Mouse (Mus musculus): ENCODE data around the gene Gm6401. TPM values are rescaled to one million over a fixed set of nuclear protein-coding genes. Genes with fewer than 3 reads are reported as not detected.
"Not testable (repeated sequence)": the region's sequence is repeated elsewhere in the genome, so short reads cannot be mapped to it uniquely, and the experiment has no call there.

Gm6401 gene
- total RNA-seq (2014; rRNA removed), result not detected in 2 replicates
- polyA plus RNA-seq (2015; fragmentation: Nextera tagmentation; extraction: Ambion mirVana), result not detected in 2 replicates

DNA sequence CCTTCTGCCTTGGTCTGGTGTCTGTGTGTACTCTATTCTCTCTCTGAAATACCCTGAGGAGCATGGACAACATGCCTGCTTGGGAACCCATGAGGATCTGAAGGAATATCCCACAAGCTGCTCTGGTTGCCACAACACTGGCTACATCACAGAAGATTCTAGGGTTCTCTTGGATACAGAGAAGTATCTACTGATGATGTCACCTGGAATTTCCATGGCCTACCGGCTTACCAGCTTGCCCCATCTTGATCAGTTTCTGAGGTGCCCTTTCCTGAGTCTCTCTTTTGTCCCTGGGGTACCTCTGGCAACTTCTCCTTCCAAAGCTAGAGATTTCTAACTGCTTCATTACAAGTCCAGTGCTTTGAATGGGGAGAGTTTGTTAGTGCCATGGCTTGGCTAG, at the start of gene Gm6401:
Gene Gm6401, minus strand, starts transcription at position 101 of the 400 bp plus-strand sequence.
- H3K4me2 ChIP-seq (ENCODE audit: low read depth, low read length, poor library complexity, severe bottlenecking); ATAC-seq (ENCODE audit: low FRiP score); H3K4me1 ChIP-seq (ENCODE audit: insufficient read depth, low read length); H3K9ac ChIP-seq (replicated peaks; ENCODE audit: low read length, poor library complexity, severe bottlenecking); H3K9me3 ChIP-seq (ENCODE audit: low read length); DNase-seq (ENCODE audit: low spot score); H3K27me3 ChIP-seq (ENCODE audit: insufficient read depth, low read length); H3K36me3 ChIP-seq (ENCODE audit: insufficient read depth, low read length); H3K27ac ChIP-seq (ENCODE audit: low read depth, low read length); H3K4me3 ChIP-seq (ENCODE audit: low read depth, low read length): not testable (repeated sequence)
- 71% methylated on average over 1 of the region's 1 CpGs for WGBS

- H3K4me2 ChIP-seq (ENCODE audit: low read depth, low read length, poor library complexity, severe bottlenecking); H3K27me3 ChIP-seq (ENCODE audit: insufficient read depth, low read length); H3K4me3 ChIP-seq (ENCODE audit: low read depth, low read length); H3K36me3 ChIP-seq (ENCODE audit: insufficient read depth, low read length); H3K27ac ChIP-seq (ENCODE audit: low read depth, low read length); H3K9ac ChIP-seq (replicated peaks; ENCODE audit: low read length, poor library complexity, severe bottlenecking); H3K9me3 ChIP-seq (ENCODE audit: low read length); ATAC-seq (ENCODE audit: low FRiP score); H3K4me1 ChIP-seq (ENCODE audit: insufficient read depth, low read length); DNase-seq (ENCODE audit: low spot score): not testable (repeated sequence)
- WGBS, result no CpG with 5 or more reads among the region's 1 CpGs
Observed at GRCm38 (mm10) chr14:41983225-41983624, 15.5 kb upstream of the Gm6401 start, which contains the start of gene Gm3543. Gene Gm3543 (minus strand): TSS chr14:41983325.

DNA sequence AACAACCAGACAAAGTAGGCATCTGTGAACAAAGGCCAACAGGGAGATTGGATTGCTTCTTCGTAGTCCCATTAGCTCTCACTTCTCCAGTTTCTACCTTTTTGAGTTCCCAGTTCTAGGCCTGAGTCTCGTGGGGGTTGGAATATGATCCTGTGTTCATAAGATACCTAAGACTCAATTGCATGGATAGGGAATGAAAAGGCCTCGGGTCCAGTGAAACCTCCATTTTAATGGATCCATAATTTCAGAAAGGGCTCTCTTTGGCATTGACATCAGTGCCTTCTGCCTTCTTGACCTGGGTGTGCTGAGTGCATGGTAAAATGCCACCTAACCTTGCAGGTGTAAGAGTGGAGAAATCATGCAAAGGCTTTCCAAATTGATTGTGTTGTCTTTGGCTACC, 869 bp upstream of the Gm6401 start:
- H3K9ac ChIP-seq (replicated peaks; ENCODE audit: low read length, poor library complexity, severe bottlenecking); H3K27ac ChIP-seq (ENCODE audit: low read depth, low read length); H3K4me1 ChIP-seq (ENCODE audit: insufficient read depth, low read length); H3K4me2 ChIP-seq (ENCODE audit: low read depth, low read length, poor library complexity, severe bottlenecking); H3K36me3 ChIP-seq (ENCODE audit: insufficient read depth, low read length); H3K4me3 ChIP-seq (ENCODE audit: low read depth, low read length); H3K27me3 ChIP-seq (ENCODE audit: insufficient read depth, low read length); DNase-seq (ENCODE audit: low spot score); H3K9me3 ChIP-seq (ENCODE audit: low read length); ATAC-seq (ENCODE audit: low FRiP score): not testable (repeated sequence)
- 64% methylated on average over 3 of the region's 3 CpGs for WGBS

DNA sequence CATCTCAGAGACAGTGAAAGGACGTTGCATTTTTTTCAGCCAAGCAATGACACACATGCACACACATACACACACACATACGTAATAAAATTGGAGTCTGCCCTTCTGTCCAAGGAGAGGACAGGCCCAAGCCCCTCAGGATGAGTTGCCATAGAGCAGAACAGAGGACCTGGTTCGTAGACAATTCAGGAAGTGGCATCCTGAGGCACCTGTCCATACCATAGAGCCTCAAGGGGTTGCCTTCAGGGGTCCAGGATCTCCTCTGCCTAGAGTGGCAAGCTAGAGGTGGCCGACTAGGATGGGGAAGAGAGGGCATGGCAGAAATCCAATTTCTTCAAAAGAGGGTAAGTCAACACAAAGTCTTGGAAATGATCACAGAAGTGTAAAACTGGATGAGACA, 3.6 kb downstream of the Gm6401 start:
- H3K27me3 ChIP-seq (ENCODE audit: insufficient read depth, low read length); H3K4me2 ChIP-seq (ENCODE audit: low read depth, low read length, poor library complexity, severe bottlenecking); H3K9me3 ChIP-seq (ENCODE audit: low read length); H3K4me3 ChIP-seq (ENCODE audit: low read depth, low read length); H3K36me3 ChIP-seq (ENCODE audit: insufficient read depth, low read length); ATAC-seq (ENCODE audit: low FRiP score); DNase-seq (ENCODE audit: low spot score); H3K9ac ChIP-seq (replicated peaks; ENCODE audit: low read length, poor library complexity, severe bottlenecking); H3K27ac ChIP-seq (ENCODE audit: low read depth, low read length); H3K4me1 ChIP-seq (ENCODE audit: insufficient read depth, low read length): not testable (repeated sequence)
- WGBS, result 65% methylated on average over 4 of the region's 4 CpGs

GRCm38 (mm10) chr14:41943695-41944094, 24.0 kb downstream of the Gm6401 start, which contains the start of gene 1700024B05Rik:
Gene 1700024B05Rik (plus strand): TSS chr14:41943995.
- not testable (repeated sequence) for DNase-seq (ENCODE audit: low spot score); H3K4me3 ChIP-seq (ENCODE audit: low read depth, low read length); H3K9me3 ChIP-seq (ENCODE audit: low read length); H3K9ac ChIP-seq (replicated peaks; ENCODE audit: low read length, poor library complexity, severe bottlenecking); H3K27ac ChIP-seq (ENCODE audit: low read depth, low read length); H3K4me1 ChIP-seq (ENCODE audit: insufficient read depth, low read length); ATAC-seq (ENCODE audit: low FRiP score); H3K36me3 ChIP-seq (ENCODE audit: insufficient read depth, low read length); H3K4me2 ChIP-seq (ENCODE audit: low read depth, low read length, poor library complexity, severe bottlenecking); H3K27me3 ChIP-seq (ENCODE audit: insufficient read depth, low read length)
- 81% methylated on average over 1 of the region's 2 CpGs for WGBS

GRCm38 (mm10) chr14:41924649-41925048, 43.1 kb downstream of the Gm6401 start, which contains the start of gene 1700049E17Rik1:
Gene 1700049E17Rik1 (plus strand): TSS chr14:41924949.
- H3K27me3 ChIP-seq (ENCODE audit: insufficient read depth, low read length); H3K36me3 ChIP-seq (ENCODE audit: insufficient read depth, low read length); H3K9me3 ChIP-seq (ENCODE audit: low read length); H3K4me1 ChIP-seq (ENCODE audit: insufficient read depth, low read length); ATAC-seq (ENCODE audit: low FRiP score); H3K9ac ChIP-seq (replicated peaks; ENCODE audit: low read length, poor library complexity, severe bottlenecking); H3K27ac ChIP-seq (ENCODE audit: low read depth, low read length); H3K4me3 ChIP-seq (ENCODE audit: low read depth, low read length); DNase-seq (ENCODE audit: low spot score); H3K4me2 ChIP-seq (ENCODE audit: low read depth, low read length, poor library complexity, severe bottlenecking): not testable (repeated sequence)
- no CpG with 5 or more reads among the region's 1 CpGs for WGBS

Other genes starting within 250 kb of the Gm6401 start
- not detected in 2 replicates for gene Gm7929, start 217.3 kb downstream of the Gm6401 start, total RNA-seq (2014; rRNA removed)
- not detected in 2 replicates for gene Gm7929, start 217.3 kb downstream of the Gm6401 start, polyA plus RNA-seq (2015; fragmentation: Nextera tagmentation; extraction: Ambion mirVana)
- gene Gm47189, start 195.5 kb downstream of the Gm6401 start, total RNA-seq (2014; rRNA removed), result not detected in 2 replicates
- not detected in 2 replicates for gene Gm47189, start 195.5 kb downstream of the Gm6401 start, polyA plus RNA-seq (2015; fragmentation: Nextera tagmentation; extraction: Ambion mirVana)
- gene Gm7980, start 60.6 kb downstream of the Gm6401 start, total RNA-seq (2014; rRNA removed), result not detected in 2 replicates
- gene Gm7980, start 60.6 kb downstream of the Gm6401 start, polyA plus RNA-seq (2015; fragmentation: Nextera tagmentation; extraction: Ambion mirVana), result not detected in 2 replicates
- not detected in 2 replicates for gene 1700049E17Rik1, start 43.0 kb downstream of the Gm6401 start, total RNA-seq (2014; rRNA removed)
- gene 1700049E17Rik1, start 43.0 kb downstream of the Gm6401 start, polyA plus RNA-seq (2015; fragmentation: Nextera tagmentation; extraction: Ambion mirVana), result not detected in 2 replicates
- not detected in 2 replicates for gene 1700024B05Rik, start 23.9 kb downstream of the Gm6401 start, total RNA-seq (2014; rRNA removed)
- not detected in 2 replicates for gene 1700024B05Rik, start 23.9 kb downstream of the Gm6401 start, polyA plus RNA-seq (2015; fragmentation: Nextera tagmentation; extraction: Ambion mirVana)
- gene Gm3543, start 15.4 kb upstream of the Gm6401 start, total RNA-seq (2014; rRNA removed), result not detected in 2 replicates
- gene Gm3543, start 15.4 kb upstream of the Gm6401 start, polyA plus RNA-seq (2015; fragmentation: Nextera tagmentation; extraction: Ambion mirVana), result not detected in 2 replicates
- gene Gm7951, start 149.4 kb upstream of the Gm6401 start, total RNA-seq (2014; rRNA removed), result not detected in 2 replicates
- 0.11 TPM in 1 of 2 replicates, not detected in the other for gene Gm7951, start 149.4 kb upstream of the Gm6401 start, polyA plus RNA-seq (2015; fragmentation: Nextera tagmentation; extraction: Ambion mirVana)
- not detected in 2 replicates for gene Gm17027, start 194.7 kb upstream of the Gm6401 start, total RNA-seq (2014; rRNA removed)
- gene Gm17027, start 194.7 kb upstream of the Gm6401 start, polyA plus RNA-seq (2015; fragmentation: Nextera tagmentation; extraction: Ambion mirVana), result not detected in 2 replicates
- not detected in 2 replicates for gene Gm3573, start 222.9 kb upstream of the Gm6401 start, total RNA-seq (2014; rRNA removed)
- not detected in 2 replicates for gene Gm3573, start 222.9 kb upstream of the Gm6401 start, polyA plus RNA-seq (2015; fragmentation: Nextera tagmentation; extraction: Ambion mirVana)